Mouse (Mus musculus): ENCODE measurements around the gene Cdk17.

GRCm38 (mm10) chr10:93242861-93243260, 82.2 kb downstream of the Cdk17 start:
- no peak for TF ChIP-seq CTCF (IDR thresholded peaks at IDR 0.05; ENCODE audit: low read depth, low read length)
- TF ChIP-seq POLR2A (IDR thresholded peaks at IDR 0.05; ENCODE audit: borderline replicate concordance, low read depth, low read length): no peak

Measured in bone marrow macrophage, adult 2 months (primary cell).